Mouse (Mus musculus) lung, embryonic 15.5 days (tissue): ENCODE data around the gene Mgme1. TPM values are rescaled to one million over a fixed set of nuclear protein-coding genes. Genes with fewer than 3 reads are reported as not detected.

Experiments
- ATAC-seq: fragments of 200-750 bp; cut with Nextera tagmentation; 2 replicates; pipeline ENCODE4 v1.8.0; 2017; ENCODE audit warnings: moderate number of reproducible peaks, borderline replicate concordance; ENCODE audit not compliant: low FRiP score, low TSS enrichment; ENCODE audit errors: extremely low read depth
- H3K27ac ChIP-seq: fragments of 300-500 bp; sonication (generic); 2 replicates; pipeline ENCODE4 v1.5.1; 2015; ENCODE audit warnings: moderate library complexity, mild to moderate bottlenecking, inconsistent platforms
- H3K27me3 ChIP-seq: fragments of 300-500 bp; sonication (generic); 2 replicates; pipeline ENCODE4 v1.6.1; 2015; ENCODE audit warnings: inconsistent platforms
- H3K36me3 ChIP-seq: fragments of 300-500 bp; sonication (generic); 2 replicates; pipeline ENCODE4 v1.6.1; 2015; ENCODE audit warnings: inconsistent platforms
- H3K4me1 ChIP-seq: fragments of 300-500 bp; sonication (generic); 2 replicates; pipeline ENCODE4 v1.6.1; 2015; ENCODE audit warnings: inconsistent platforms
- H3K4me2 ChIP-seq: fragments of 300-500 bp; sonication (generic); 2 replicates; pipeline ENCODE4 v1.6.1; 2015; ENCODE audit warnings: inconsistent platforms, mild to moderate bottlenecking, moderate library complexity
- H3K4me3 ChIP-seq: fragments of 300-500 bp; sonication (generic); 2 replicates; pipeline ENCODE4 v1.5.1; 2015; ENCODE audit warnings: mild to moderate bottlenecking, inconsistent platforms
- H3K9ac ChIP-seq: fragments of 300-500 bp; sonication (generic); 2 replicates; pipeline ENCODE4 v1.6.1; 2015; ENCODE audit warnings: inconsistent platforms
- H3K9me3 ChIP-seq: fragments of 300-500 bp; sonication (generic); 2 replicates; pipeline ENCODE4 v1.6.1; 2016; ENCODE audit warnings: inconsistent platforms
- WGBS: fragments of 180-500 bp; shearing (Covaris S2); methylation state at CpG from one replicate; pipeline ENCODE4 v1.1.7; 2015; 5-methylcytosine and 5-hydroxymethylcytosine counted together
- polyA plus RNA-seq: library from polyadenylated mRNA; unstranded; fragments of >200 nt; fragmentation: Nextera tagmentation; extraction: Ambion mirVana; gene quantifications from 2 replicates; pipeline ENCODE4 v1.2.1, GENCODE M21; 2015

Mgme1 gene
- polyA plus RNA-seq, 1 experiment from 2014 or later: 25.9 TPM

DNA sequence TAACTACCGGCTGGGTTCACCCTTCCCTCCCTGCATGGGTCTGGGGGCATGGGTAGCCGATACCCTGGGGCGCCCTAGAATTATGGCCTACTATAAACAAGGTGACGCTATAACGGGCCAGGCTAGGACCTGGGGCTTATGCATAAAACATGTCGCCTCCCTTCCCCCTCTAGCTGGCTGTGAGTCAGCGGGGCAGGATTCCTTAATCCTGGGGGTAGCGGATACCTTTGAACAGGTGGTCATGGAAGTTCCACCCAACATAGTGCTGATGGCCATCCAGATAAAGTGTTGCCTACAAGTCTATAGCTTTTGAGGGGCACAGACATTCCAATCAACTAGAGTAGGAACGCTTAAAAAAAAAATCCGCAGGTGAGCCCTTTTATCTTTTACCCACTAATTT, 59.5 kb downstream of the Mgme1 start:
- H3K9ac ChIP-seq: no peak overlapping the region
- peak overlapping the region; percentile 95 for H3K4me2 ChIP-seq
- H3K27ac ChIP-seq: no peak overlapping the region
- peaks cover 32% of the 10 kb centered on the region for H3K4me1 ChIP-seq
- WGBS: 3% methylated on average over 10 of the region's 10 CpGs
- peaks cover 69% of the 10 kb centered on the region for H3K27me3 ChIP-seq
- no peaks in the 10 kb centered on the region for H3K9me3 ChIP-seq
- peak overlapping the region; percentile 58 for H3K4me3 ChIP-seq
- no peaks in the 10 kb centered on the region for H3K36me3 ChIP-seq
- ATAC-seq: no peak

DNA sequence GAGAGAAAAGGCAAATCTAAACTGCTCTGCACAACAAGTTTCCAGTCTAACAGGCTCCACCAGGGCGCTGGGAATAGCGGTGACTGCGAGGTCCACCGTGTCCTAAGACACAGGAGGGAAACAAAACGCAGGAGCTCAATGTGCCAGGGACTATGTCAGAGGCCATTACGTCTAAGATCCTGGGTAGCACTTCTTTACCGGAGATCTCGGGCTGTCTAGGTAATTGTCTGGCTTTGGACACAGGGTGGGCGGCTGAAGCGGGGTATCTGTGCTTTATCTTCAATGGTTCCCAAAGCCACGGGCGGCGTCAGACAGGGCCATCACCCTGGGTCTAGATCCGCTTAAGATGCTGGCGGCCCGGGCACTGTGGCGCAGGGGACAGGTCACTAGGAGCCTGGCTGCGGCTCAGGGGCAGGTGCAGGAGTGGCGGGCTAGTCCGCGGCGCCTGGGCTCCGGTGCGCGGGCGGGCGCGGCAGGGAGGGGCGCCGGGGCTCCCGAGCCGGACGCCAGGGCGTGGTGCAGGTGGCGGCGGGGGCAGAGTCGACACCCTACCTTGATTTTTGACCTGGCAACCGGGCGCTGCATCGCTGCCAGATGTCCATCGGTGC, 60.0 kb downstream of the Mgme1 start:
- Histone ChIP-seq H3K4me1 (peaks cover 32% of the 10 kb centered on the region), H3K4me3 (peak overlapping the region; percentile 58), H3K27ac (peak overlapping the region; percentile 56; the same call in 1 of the 2 replicates), H3K36me3 (no peaks in the 10 kb centered on the region), H3K27me3 (peaks cover 75% of the 10 kb centered on the region), H3K9ac (peak overlapping the region; percentile 43; the same call in 1 of the 2 replicates), H3K4me2 (peak overlapping the region; percentile 95), H3K9me3 (no peaks in the 10 kb centered on the region)
- peak; percentile 33; the same call in 1 of the 2 replicates for ATAC-seq
- WGBS: under 1% methylated on average over 41 of the region's 41 CpGs

Other genes starting within 250 kb of the Mgme1 start
- gene Banf2, start 237.6 kb upstream of the Mgme1 start, polyA plus RNA-seq: not detected in 2 replicates
- gene Snx5, start 243 bp downstream of the Mgme1 start, polyA plus RNA-seq: 108 and 116 TPM in 2 replicates
- gene Ovol2, start 61.5 kb downstream of the Mgme1 start, polyA plus RNA-seq: 4.8 and 5.5 TPM in 2 replicates
- 38.9 and 43.4 TPM in 2 replicates for gene Kat14, start 98.3 kb downstream of the Mgme1 start, polyA plus RNA-seq
- gene Pet117, start 98.3 kb downstream of the Mgme1 start, polyA plus RNA-seq: 3.3 TPM in 1 of 2 replicates, not detected in the other